Mouse (Mus musculus) midbrain, embryonic 12.5 days (tissue): ENCODE results near the gene Tdpoz3. TPM values are rescaled to one million over a fixed set of nuclear protein-coding genes. Genes with fewer than 3 reads are reported as not detected.
"Not testable (repeated sequence)": the region's sequence is repeated elsewhere in the genome, so short reads cannot be mapped to it uniquely, and the experiment has no call there.

Source experiments
- ATAC-seq: fragments of 200-750 bp; cut with Nextera tagmentation; 2 replicates; pipeline ENCODE4 v1.8.0; 2017; ENCODE audit warnings: low read depth, moderate TSS enrichment, moderate library complexity; ENCODE audit not compliant: low FRiP score
- H3K27ac ChIP-seq: fragments of 300-500 bp; sonication (generic); replicated peaks from 2 replicates; pipeline ENCODE4 v1.5.1; 2016; ENCODE audit warnings: mild to moderate bottlenecking
- H3K27me3 ChIP-seq: fragments of 300-500 bp; sonication (generic); 2 replicates; pipeline ENCODE4 v1.6.1; 2016; ENCODE audit warnings: mild to moderate bottlenecking
- H3K36me3 ChIP-seq: fragments of 300-500 bp; sonication (generic); 2 replicates; pipeline ENCODE4 v1.6.1; 2016
- H3K4me1 ChIP-seq: fragments of 300-500 bp; sonication (generic); 2 replicates; pipeline ENCODE4 v1.6.1; 2016
- H3K4me2 ChIP-seq: fragments of 300-500 bp; sonication (generic); replicated peaks from 2 replicates; pipeline ENCODE4 v1.6.1; 2016; ENCODE audit warnings: mild to moderate bottlenecking, moderate library complexity
- H3K4me3 ChIP-seq: fragments of 300-500 bp; sonication (generic); 2 replicates; pipeline ENCODE4 v1.5.1; 2016; ENCODE audit warnings: mild to moderate bottlenecking
- H3K9ac ChIP-seq: fragments of 300-500 bp; sonication (generic); replicated peaks from 2 replicates; pipeline ENCODE4 v1.6.1; 2016; ENCODE audit warnings: mild to moderate bottlenecking, moderate library complexity
- H3K9me3 ChIP-seq: fragments of 300-500 bp; sonication (generic); 2 replicates; pipeline ENCODE4 v1.6.1; 2016; ENCODE audit warnings: mild to moderate bottlenecking
- WGBS: fragments of 180-500 bp; shearing (Covaris S2); methylation state at CpG from one replicate; pipeline ENCODE4 v1.1.7; 2016; 5-methylcytosine and 5-hydroxymethylcytosine counted together
- polyA plus RNA-seq: library from polyadenylated mRNA; unstranded; fragments of >200 nt; fragmentation: Nextera tagmentation; extraction: Ambion mirVana; gene quantifications from 2 replicates; pipeline ENCODE4 v1.2.1, GENCODE M21; 2016

The Tdpoz3 gene
- polyA plus RNA-seq, result not detected in 2 replicates

DNA sequence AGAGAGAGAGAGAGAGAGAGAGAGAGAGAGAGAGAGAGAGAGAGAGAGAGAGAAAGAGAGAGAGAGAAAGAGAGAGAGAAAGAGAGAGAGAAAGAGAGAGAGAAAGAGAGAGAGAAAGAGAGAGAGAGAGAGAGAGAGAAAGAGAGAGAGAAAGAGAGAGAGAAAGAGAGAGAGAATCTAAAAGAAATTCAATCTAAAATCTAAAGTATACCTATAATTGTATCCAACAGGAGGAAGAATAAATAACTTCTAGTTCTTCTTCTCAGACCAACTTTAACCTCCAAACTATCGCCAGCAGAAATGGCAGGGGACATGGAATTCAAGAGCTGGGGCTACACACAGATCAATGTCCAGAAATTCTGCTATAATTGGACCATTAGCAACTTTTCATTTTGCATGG is at the start of gene Tdpoz3:
Gene Tdpoz3 (plus strand): TSS at position 301 of the 400 bp plus-strand sequence.
- not testable (repeated sequence) for H3K9me3 ChIP-seq, H3K4me3 ChIP-seq, H3K4me1 ChIP-seq, ATAC-seq, H3K27ac ChIP-seq, H3K36me3 ChIP-seq, H3K9ac ChIP-seq, H3K4me2 ChIP-seq, H3K27me3 ChIP-seq
- WGBS, result 75% methylated on average over 1 of the region's 1 CpGs

DNA sequence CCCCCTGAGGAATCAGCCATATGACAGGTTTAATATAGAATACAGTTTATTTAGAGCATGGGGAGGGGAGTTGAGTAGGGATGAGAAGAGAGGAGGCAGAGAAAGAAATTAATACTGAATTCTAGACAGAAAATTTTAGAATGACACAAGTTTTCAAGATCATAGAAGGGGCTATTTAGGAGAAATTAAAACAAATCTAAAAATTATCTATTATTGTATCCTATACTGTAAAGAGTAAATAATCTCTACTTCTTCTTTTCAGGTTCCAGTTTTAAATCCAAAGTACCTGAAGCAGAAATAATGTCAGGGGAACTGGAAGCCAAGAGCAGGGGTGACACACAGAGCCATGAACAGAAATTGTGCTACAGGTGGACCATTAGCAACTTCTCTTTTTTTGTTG is 29.7 kb upstream of the Tdpoz3 start, which contains the start of gene Tdpoz4:
Gene Tdpoz4 (plus strand): TSS at position 301 of the 400 bp plus-strand sequence.
- H3K4me2 ChIP-seq, H3K9me3 ChIP-seq, H3K27ac ChIP-seq, H3K4me3 ChIP-seq, ATAC-seq, H3K9ac ChIP-seq, H3K27me3 ChIP-seq, H3K4me1 ChIP-seq, H3K36me3 ChIP-seq: not testable (repeated sequence)

DNA sequence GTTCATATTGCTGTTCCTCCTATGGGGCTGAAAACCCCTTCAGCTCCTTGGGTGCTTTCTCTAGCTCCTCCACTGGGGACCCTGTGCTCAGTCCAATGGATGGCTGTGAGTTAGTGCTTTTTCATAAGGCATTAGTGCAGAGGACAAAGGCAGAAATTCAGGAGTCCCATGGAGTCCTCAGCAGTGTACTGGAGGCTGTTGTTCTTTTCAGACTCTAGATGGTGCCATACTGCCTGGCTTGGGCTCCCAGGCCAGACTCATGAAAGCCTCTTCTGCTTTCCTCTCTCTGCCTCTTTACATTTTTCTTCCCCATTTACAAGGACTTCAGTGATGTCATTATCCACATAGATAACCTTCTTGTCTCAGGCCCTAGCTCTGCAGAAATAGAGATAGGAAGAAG is 12.5 kb upstream of the Tdpoz3 start:
- not testable (repeated sequence) for H3K27me3 ChIP-seq

DNA sequence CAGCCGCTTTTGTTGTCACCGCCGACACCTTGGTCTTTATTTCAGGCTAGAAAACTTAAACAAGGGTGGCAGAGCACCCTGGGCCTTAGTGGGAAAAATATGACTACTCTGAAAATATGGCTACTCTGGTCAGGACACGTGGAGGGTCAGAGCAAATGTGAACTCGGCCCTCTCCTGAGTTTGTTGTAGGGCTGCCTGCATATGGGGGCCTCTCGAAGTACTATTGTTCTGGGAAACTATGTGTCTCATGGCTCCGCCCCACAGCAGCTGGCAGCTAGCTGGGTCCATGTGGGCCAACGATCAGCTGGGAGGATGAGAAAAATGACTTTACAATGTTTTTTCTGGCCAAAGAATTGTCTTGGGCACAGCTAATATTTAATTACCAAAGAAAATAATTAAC is 33.1 kb downstream of the Tdpoz3 start:
- not testable (repeated sequence) for H3K9me3 ChIP-seq, H3K36me3 ChIP-seq, H3K27me3 ChIP-seq, H3K4me2 ChIP-seq, H3K27ac ChIP-seq, H3K4me1 ChIP-seq, H3K9ac ChIP-seq, ATAC-seq, H3K4me3 ChIP-seq
- 77% methylated on average over 8 of the region's 8 CpGs for WGBS

More for the DNA sequence above, 12.5 kb upstream of the Tdpoz3 start:
- not testable (repeated sequence) for H3K4me2 ChIP-seq, H3K27ac ChIP-seq, H3K9me3 ChIP-seq, ATAC-seq, H3K4me1 ChIP-seq, H3K36me3 ChIP-seq, H3K9ac ChIP-seq, H3K4me3 ChIP-seq

GRCm38 (mm10) chr3:93870635-93871034 is 44.8 kb downstream of the Tdpoz3 start:
- H3K9ac ChIP-seq, H3K4me3 ChIP-seq, H3K9me3 ChIP-seq, H3K27me3 ChIP-seq, ATAC-seq, H3K27ac ChIP-seq, H3K4me1 ChIP-seq, H3K4me2 ChIP-seq, H3K36me3 ChIP-seq: not testable (repeated sequence)
- WGBS, result 85% methylated on average over 8 of the region's 8 CpGs

Other genes with a start within 250 kb of the Tdpoz3 start
- gene Tdpoz2, start 173.3 kb upstream of the Tdpoz3 start, polyA plus RNA-seq, result not detected in 2 replicates
- gene Tdpoz1, start 149.7 kb upstream of the Tdpoz3 start, polyA plus RNA-seq, result not detected in 2 replicates
- gene Gm37596, start 132.9 kb upstream of the Tdpoz3 start, polyA plus RNA-seq, result not detected in 2 replicates
- gene Gm5773, start 53.0 kb upstream of the Tdpoz3 start, polyA plus RNA-seq, result not detected in 2 replicates
- not detected in 2 replicates for gene Tdpoz4, start 29.6 kb upstream of the Tdpoz3 start, polyA plus RNA-seq
- gene Gm9117, start 117.5 kb downstream of the Tdpoz3 start, polyA plus RNA-seq, result not detected in 2 replicates
- not detected in 2 replicates for gene Tdpoz5, start 135.3 kb downstream of the Tdpoz3 start, polyA plus RNA-seq
- gene Gm9125, start 228.9 kb downstream of the Tdpoz3 start, polyA plus RNA-seq, result not detected in 2 replicates
- gene Gm10697, start 246.6 kb downstream of the Tdpoz3 start, polyA plus RNA-seq, result not detected in 2 replicates